Mouse (Mus musculus) stomach, postnatal 0 days (tissue): ENCODE measurements around the gene Col19a1.

ENCODE experiments used
- CTCF ChIP-seq: IDR thresholded peaks from 2 replicates; pipeline ENCODE4 v1.5.1; 2016; ENCODE audit warnings: antibody characterized with exemption, low read depth, mild to moderate bottlenecking, moderate library complexity
- EP300 ChIP-seq: optimal IDR thresholded peaks from 2 replicates; pipeline ENCODE3; 2016; ENCODE audit warnings: antibody characterized with exemption

GRCm38 (mm10) chr1:24292515-24292914, 294.8 kb downstream of the Col19a1 start:
- no peak for TF ChIP-seq CTCF
- TF ChIP-seq EP300, result no peak
